Mouse (Mus musculus) forebrain, postnatal 0 days (tissue): ENCODE measurements around the gene Tmem248. TPM values are rescaled to one million over a fixed set of nuclear protein-coding genes. Genes with fewer than 3 reads are reported as not detected.
A peak's percentile ranks its signal among the peaks of the same experiment; 100 is the strongest.

Experiments used
- ATAC-seq: fragments of 200-750 bp; cut with Nextera tagmentation; 2 replicates; pipeline ENCODE4 v1.8.0; 2017; ENCODE audit warnings: mild to moderate bottlenecking, moderate library complexity
- DNase-seq: peaks from one replicate; pipeline ENCODE4 v3.0.0-alpha.2; 2015
- H3K27ac ChIP-seq: fragments of 300-500 bp; sonication (generic); 2 replicates; pipeline ENCODE4 v1.5.1; 2014; ENCODE audit warnings: low read depth, mild to moderate bottlenecking, antibody characterized with exemption, low read length, moderate library complexity, mixed read lengths
- H3K27me3 ChIP-seq: fragments of 300-500 bp; sonication (generic); 2 replicates; pipeline ENCODE4 v1.6.1; 2014; ENCODE audit warnings: mild to moderate bottlenecking, low read length, mixed read lengths; ENCODE audit not compliant: insufficient read depth
- H3K36me3 ChIP-seq: fragments of 300-500 bp; sonication (generic); 2 replicates; pipeline ENCODE4 v1.6.1; 2014; ENCODE audit warnings: mild to moderate bottlenecking, moderate library complexity; ENCODE audit not compliant: insufficient read depth
- H3K4me1 ChIP-seq: fragments of 300-500 bp; sonication (generic); 2 replicates; pipeline ENCODE4 v1.6.1; 2014; ENCODE audit warnings: antibody characterized with exemption; ENCODE audit not compliant: insufficient read depth
- H3K4me2 ChIP-seq: fragments of 300-500 bp; sonication (generic); 2 replicates; pipeline ENCODE4 v1.6.1; 2014; ENCODE audit warnings: low read depth, mild to moderate bottlenecking, moderate library complexity
- H3K4me3 ChIP-seq: fragments of 300-500 bp; sonication (generic); 2 replicates; pipeline ENCODE4 v1.5.1; 2014; ENCODE audit warnings: low read depth, low read length, mixed read lengths
- H3K9ac ChIP-seq: fragments of 300-500 bp; sonication (generic); 2 replicates; pipeline ENCODE4 v1.6.1; 2014; ENCODE audit warnings: mild to moderate bottlenecking
- H3K9me3 ChIP-seq: fragments of 300-500 bp; sonication (generic); 2 replicates; pipeline ENCODE4 v1.6.1; 2016; ENCODE audit warnings: low read length
- CTCF ChIP-seq: sonication (generic); IDR thresholded peaks from 2 replicates; pipeline ENCODE4 v1.5.1; 2016; ENCODE audit warnings: antibody characterized with exemption, control low read depth, low read depth
- WGBS: fragments of 180-500 bp; shearing (Covaris S2); extraction: QIAGEN DNeasy Blood & Tissue Kit; methylation state at CpG from one replicate; pipeline ENCODE4 v1.1.7; 2014; 5-methylcytosine and 5-hydroxymethylcytosine counted together
- polyA plus RNA-seq: library from polyadenylated mRNA; unstranded; fragments of >200 nt; fragmentation: Nextera tagmentation; extraction: Ambion mirVana; gene quantifications from 2 replicates; pipeline ENCODE4 v1.2.1, GENCODE M21; 2015
- total RNA-seq: library from RNA; depleted of rRNA; stranded (reverse); fragments of >200 nt; gene quantifications from 2 replicates; pipeline ENCODE4 v1.2.3, GENCODE M21; 2014

The Tmem248 gene
- total and polyA plus RNA-seq, 2 experiments from 2014 or later, result 29.1 to 45.8 TPM

DNA sequence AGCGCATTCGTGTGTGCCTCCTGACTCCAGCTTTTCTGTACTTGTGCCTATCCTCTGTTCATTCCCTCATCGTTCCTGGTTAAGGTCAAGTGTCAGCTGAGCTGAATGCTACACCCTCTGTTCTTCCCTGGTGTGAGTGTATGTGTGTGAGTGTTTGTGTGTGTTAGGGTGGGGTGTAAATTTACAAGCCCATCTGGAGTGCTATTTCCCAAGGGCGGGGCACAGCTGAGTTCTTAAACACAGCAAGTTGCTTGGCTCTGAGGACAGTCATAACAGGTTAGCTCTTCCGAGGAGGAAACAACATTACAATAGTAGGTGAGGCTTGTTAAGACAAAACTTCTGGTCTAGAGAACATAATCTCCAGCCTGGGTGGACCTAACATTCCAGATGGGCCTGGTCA is 1.5 kb downstream of the Tmem248 start:
- 90% methylated on average over 5 of the region's 5 CpGs for WGBS
- H3K9me3 ChIP-seq, result no peaks in the 10 kb centered on the region
- H3K9ac ChIP-seq, result no peak overlapping the region
- H3K4me2 ChIP-seq, result no peak overlapping the region
- no peak overlapping the region for H3K4me3 ChIP-seq
- no peaks in the 10 kb centered on the region for H3K27me3 ChIP-seq
- H3K4me1 ChIP-seq, result peaks cover 10% of the 10 kb centered on the region
- ATAC-seq, result no peak
- TF ChIP-seq CTCF, result no peak
- peaks cover 5% of the 10 kb centered on the region for H3K36me3 ChIP-seq
- H3K27ac ChIP-seq, result no peak overlapping the region
- DNase-seq, result no peak

DNA sequence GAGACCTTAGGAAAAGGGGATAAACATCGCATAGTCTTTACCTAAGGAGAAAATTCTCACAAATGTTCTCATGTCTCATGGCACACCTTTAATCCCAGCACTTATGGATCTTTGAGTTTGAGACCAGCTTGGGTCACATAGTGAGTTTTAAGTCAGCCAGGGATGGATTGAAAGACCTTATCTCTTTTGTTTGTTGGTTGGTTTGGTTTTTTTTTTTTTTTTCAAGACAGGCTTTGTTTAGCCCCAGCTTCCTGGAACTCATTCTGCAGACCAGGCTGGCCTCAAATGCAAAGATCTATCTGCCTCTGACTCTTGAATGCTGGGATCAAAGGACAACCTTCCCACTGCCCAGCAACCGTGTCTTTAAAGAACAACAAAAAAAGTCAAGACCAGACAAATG is 4.4 kb downstream of the Tmem248 start:
- H3K27ac ChIP-seq, result peak overlapping the region; percentile 81; the same call in 1 of the 2 replicates
- 51% methylated on average over 2 of the region's 2 CpGs for whole genome bisulfite sequencing

DNA sequence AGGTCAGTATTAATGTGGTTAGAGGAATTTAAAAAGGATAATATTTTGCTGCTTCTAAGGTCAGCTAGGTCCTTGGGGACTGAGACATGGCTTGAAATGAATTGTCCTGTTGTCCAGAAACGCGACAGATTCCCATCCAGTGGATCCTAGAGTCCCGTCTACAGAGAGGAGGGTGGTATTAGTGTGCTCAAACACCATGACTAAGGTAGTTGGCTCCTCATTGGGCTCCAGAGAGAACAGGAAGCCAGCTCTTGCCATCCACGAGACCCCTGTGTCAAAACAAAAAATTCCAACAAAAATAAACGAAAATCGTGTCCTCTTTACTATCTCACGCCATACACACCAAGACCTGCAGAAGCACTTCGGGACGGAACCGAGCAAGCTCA is 4.9 kb downstream of the Tmem248 start:
- Histone ChIP-seq H3K4me1 (peaks cover 16% of the 10 kb centered on the region), H3K27me3 (no peaks in the 10 kb centered on the region), H3K4me3 (peak overlapping the region; percentile 91), H3K9me3 (no peaks in the 10 kb centered on the region), H3K9ac (peak overlapping the region; percentile 85), H3K4me2 (peak overlapping the region; percentile 68), H3K27ac (peak overlapping the region; percentile 81), H3K36me3 (no peaks in the 10 kb centered on the region)
- ATAC-seq (peak; percentile 64; the same call in 1 of the 2 replicates), DNase-seq (no peak)
- WGBS, result 1% methylated on average over 10 of the region's 10 CpGs
- TF ChIP-seq CTCF, result no peak

More for the DNA sequence above, 4.4 kb downstream of the Tmem248 start:
- peak overlapping the region; percentile 68 for H3K4me2 ChIP-seq
- no peaks in the 10 kb centered on the region for H3K9me3 ChIP-seq
- ATAC-seq, result no peak
- DNase-seq, result no peak
- H3K9ac ChIP-seq, result peak overlapping the region; percentile 85
- H3K27me3 ChIP-seq, result no peaks in the 10 kb centered on the region
- H3K36me3 ChIP-seq, result no peaks in the 10 kb centered on the region
- no peak for TF ChIP-seq CTCF
- peak overlapping the region; percentile 91 for H3K4me3 ChIP-seq
- H3K4me1 ChIP-seq, result peaks cover 16% of the 10 kb centered on the region

DNA sequence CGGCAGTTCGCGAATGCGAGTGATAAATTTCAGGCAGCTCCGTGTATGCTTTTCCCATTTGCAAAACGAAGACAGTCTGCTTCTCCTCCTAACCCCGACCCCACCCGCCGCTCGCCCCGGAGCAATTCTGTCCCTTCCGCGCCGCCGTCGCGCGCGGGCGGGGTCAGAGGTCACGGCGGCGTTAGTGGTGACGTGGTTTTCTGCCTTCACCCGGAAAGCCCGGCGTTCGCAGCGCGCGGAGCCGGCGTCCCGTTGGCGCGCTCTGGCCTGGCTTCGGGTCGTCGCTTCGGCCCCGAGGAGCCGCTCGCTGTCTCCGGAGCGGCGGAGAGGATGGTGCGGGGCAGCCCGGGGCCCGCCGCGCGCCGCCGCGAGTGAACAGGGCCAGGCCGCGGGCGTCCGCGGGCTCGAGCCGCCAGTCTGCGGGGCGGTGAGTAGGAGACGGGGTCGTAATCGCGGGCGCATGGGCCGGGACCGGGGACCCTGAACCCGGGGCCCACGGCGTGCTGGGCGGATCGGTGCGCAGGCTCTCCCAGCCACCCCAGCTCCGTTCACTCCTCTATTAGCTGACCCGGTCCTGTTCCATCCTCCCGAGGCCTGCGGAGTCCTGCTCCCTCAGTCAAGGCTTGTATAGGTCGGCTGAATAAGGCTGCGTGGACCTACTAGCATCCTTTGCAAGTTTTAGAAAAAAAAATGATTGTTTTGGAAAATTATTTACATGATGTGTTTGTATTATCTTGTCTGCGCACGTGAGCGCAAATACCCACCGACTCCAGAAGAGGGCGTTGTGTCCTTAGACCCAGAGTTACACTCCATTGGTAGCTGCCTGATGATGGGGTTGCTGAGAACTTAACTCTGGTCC is 5.5 kb downstream of the Tmem248 start:
- Histone ChIP-seq H3K4me1 (peaks cover 16% of the 10 kb centered on the region), H3K27ac (peak overlapping the region; percentile 81), H3K4me2 (peak overlapping the region; percentile 68), H3K4me3 (peak overlapping the region; percentile 91), H3K9ac (peak overlapping the region; percentile 85), H3K36me3 (no peaks in the 10 kb centered on the region), H3K9me3 (no peaks in the 10 kb centered on the region), H3K27me3 (no peaks in the 10 kb centered on the region)
- ATAC-seq (peak; percentile 92), DNase-seq (peak; percentile 95)
- peak; percentile 52 for TF ChIP-seq CTCF
- 1% methylated on average over 88 of the region's 88 CpGs for WGBS

DNA sequence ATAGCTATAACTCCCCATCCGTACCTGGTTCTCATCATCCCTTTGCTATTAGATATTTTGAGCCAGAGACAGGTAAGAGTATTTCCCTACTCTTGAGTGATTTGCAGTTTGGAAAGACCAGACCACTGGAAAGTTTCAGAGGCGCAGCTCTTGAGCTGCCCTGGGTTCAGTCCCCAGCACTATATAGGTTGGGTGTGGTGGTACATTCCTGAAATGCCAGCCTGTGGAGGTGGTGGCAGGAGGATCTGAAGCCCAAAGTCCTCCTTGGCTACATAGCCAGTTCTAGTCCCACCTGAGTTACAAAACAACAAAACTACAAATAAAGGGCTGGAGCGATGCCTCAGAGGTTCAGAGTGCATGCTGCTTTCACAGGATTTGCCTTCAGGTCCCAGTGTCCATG is 9.9 kb downstream of the Tmem248 start:
- ATAC-seq, result no peak
- H3K4me2 ChIP-seq, result no peak overlapping the region
- H3K9me3 ChIP-seq, result no peaks in the 10 kb centered on the region
- no peak overlapping the region for H3K27ac ChIP-seq
- 97% methylated on average over 3 of the region's 3 CpGs for WGBS
- no peak for TF ChIP-seq CTCF
- no peak overlapping the region for H3K4me3 ChIP-seq
- DNase-seq, result no peak
- H3K27me3 ChIP-seq, result no peaks in the 10 kb centered on the region
- no peak overlapping the region for H3K9ac ChIP-seq
- H3K4me1 ChIP-seq, result peaks cover 10% of the 10 kb centered on the region
- H3K36me3 ChIP-seq, result peaks cover 14% of the 10 kb centered on the region

DNA sequence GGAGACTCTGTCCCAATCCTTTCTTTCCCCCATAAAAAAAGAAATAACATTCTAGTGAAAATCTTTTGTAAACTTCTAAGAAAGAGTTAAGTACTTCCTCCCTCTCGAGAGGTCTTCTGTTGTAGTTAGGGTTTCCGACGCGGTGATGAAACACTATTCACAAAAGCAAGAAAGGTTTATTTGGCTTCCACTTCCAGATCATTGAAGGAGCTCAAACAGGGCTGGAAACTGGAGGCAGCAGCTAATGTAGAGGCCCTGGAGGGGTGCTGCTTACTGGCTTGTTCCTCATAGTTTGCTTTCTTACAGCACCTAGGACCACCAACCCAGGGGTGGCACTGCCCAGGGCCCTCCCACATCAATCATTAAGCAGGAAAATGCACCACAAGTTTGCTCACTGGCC is 11.2 kb downstream of the Tmem248 start:
- H3K27me3 ChIP-seq, result no peaks in the 10 kb centered on the region
- no peak overlapping the region for H3K27ac ChIP-seq
- peaks cover 27% of the 10 kb centered on the region for H3K36me3 ChIP-seq
- no peak for DNase-seq
- no peak overlapping the region for H3K9ac ChIP-seq
- 58% methylated on average over 4 of the region's 4 CpGs for WGBS
- TF ChIP-seq CTCF, result no peak
- no peaks in the 10 kb centered on the region for H3K9me3 ChIP-seq
- ATAC-seq, result no peak
- no peak overlapping the region for H3K4me3 ChIP-seq
- H3K4me1 ChIP-seq, result peaks cover 8% of the 10 kb centered on the region
- no peak overlapping the region for H3K4me2 ChIP-seq

DNA sequence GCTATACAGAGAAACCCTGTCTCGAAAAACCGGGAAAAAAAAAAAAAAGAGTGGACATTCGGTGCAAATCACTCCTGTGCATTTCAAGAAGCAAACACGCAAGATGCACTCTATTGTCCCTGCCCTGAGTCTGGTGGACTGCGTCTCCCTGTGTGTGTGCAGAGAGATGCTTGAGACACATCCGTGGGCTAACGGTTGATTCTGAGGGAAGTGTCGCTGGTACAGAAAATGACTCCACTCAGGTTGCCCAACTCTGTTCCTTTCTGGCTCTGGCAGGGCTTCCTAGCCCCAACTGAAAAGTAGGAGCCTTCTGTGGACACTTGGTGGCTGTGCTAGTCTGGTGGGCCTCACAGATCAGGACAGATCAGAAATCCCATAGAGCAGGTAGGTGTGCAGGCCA is 19.4 kb downstream of the Tmem248 start:
- WGBS, result 96% methylated on average over 8 of the region's 8 CpGs
- no peak for ATAC-seq
- Histone ChIP-seq H3K9me3 (no peaks in the 10 kb centered on the region), H3K4me1 (no peaks in the 10 kb centered on the region), H3K9ac (no peak overlapping the region), H3K27me3 (no peaks in the 10 kb centered on the region), H3K4me2 (no peak overlapping the region), H3K36me3 (peaks cover 90% of the 10 kb centered on the region), H3K27ac (no peak overlapping the region), H3K4me3 (no peak overlapping the region)
- TF ChIP-seq CTCF, result no peak
- DNase-seq, result no peak
